Mouse (Mus musculus) naive thymus-derived CD4-positive, alpha-beta T cell, adult 2 months (primary cell): Measurements from ENCODE around the gene Rrnad1.

ENCODE experiments used
- DNase-seq: peaks from one replicate; pipeline ENCODE4 v3.0.0-alpha.2; 2011; ENCODE audit warnings: low read depth

The Rrnad1 gene

GRCm38 (mm10) chr3:87930078-87930795 is at the start of gene Rrnad1, which contains the start of gene Isg20l2:
Gene Rrnad1, minus strand, starts transcription at chr3:87930717.
Gene Isg20l2, plus strand, starts transcription at chr3:87930314.
- peak; percentile 96 for DNase-seq

GRCm38 (mm10) chr3:87980085-87980484 is 49.6 kb upstream of the Rrnad1 start:
- no peak for DNase-seq

- no peak for DNase-seq
Measured at GRCm38 (mm10) chr3:87979493-87979892, 49.0 kb upstream of the Rrnad1 start.

- DNase-seq = no peak
Measured at GRCm38 (mm10) chr3:87974381-87974987, 44.0 kb upstream of the Rrnad1 start.

- DNase-seq = no peak
Measured at GRCm38 (mm10) chr3:87973593-87974380, 43.3 kb upstream of the Rrnad1 start.

GRCm38 (mm10) chr3:87972776-87973175 is 42.3 kb upstream of the Rrnad1 start:
- DNase-seq = no peak

GRCm38 (mm10) chr3:87972203-87972664 is 41.7 kb upstream of the Rrnad1 start:
- DNase-seq = no peak

- DNase-seq = no peak
Measured at GRCm38 (mm10) chr3:87971489-87972202, 41.1 kb upstream of the Rrnad1 start.

GRCm38 (mm10) chr3:87970939-87971488 is 40.5 kb upstream of the Rrnad1 start, which contains the start of gene Nes:
Gene Nes, plus strand, starts transcription at chr3:87971078.
- DNase-seq = peak; percentile 45

- peak; percentile 85 for DNase-seq
Measured at GRCm38 (mm10) chr3:87970184-87970938, 39.8 kb upstream of the Rrnad1 start.

GRCm38 (mm10) chr3:87960586-87961191 is 30.2 kb upstream of the Rrnad1 start:
- peak; percentile 80 for DNase-seq

- no peak for DNase-seq
Measured at GRCm38 (mm10) chr3:87960191-87960585, 29.7 kb upstream of the Rrnad1 start.

GRCm38 (mm10) chr3:87959371-87959770 is 28.9 kb upstream of the Rrnad1 start:
- DNase-seq = no peak

- no peak for DNase-seq
Measured at GRCm38 (mm10) chr3:87958967-87959366, 28.4 kb upstream of the Rrnad1 start.

- DNase-seq = no peak
Measured at GRCm38 (mm10) chr3:87958476-87958875, 28.0 kb upstream of the Rrnad1 start.

GRCm38 (mm10) chr3:87958056-87958455 is 27.5 kb upstream of the Rrnad1 start:
- DNase-seq = no peak

GRCm38 (mm10) chr3:87952440-87952839 is 21.9 kb upstream of the Rrnad1 start:
- no peak for DNase-seq

- no peak for DNase-seq
Measured at GRCm38 (mm10) chr3:87951946-87952345, 21.4 kb upstream of the Rrnad1 start.

GRCm38 (mm10) chr3:87949955-87950515 is 19.5 kb upstream of the Rrnad1 start:
- DNase-seq = no peak
